Mouse (Mus musculus): ENCODE results near the gene Kdm1b.

Gene Kdm1b

DNA sequence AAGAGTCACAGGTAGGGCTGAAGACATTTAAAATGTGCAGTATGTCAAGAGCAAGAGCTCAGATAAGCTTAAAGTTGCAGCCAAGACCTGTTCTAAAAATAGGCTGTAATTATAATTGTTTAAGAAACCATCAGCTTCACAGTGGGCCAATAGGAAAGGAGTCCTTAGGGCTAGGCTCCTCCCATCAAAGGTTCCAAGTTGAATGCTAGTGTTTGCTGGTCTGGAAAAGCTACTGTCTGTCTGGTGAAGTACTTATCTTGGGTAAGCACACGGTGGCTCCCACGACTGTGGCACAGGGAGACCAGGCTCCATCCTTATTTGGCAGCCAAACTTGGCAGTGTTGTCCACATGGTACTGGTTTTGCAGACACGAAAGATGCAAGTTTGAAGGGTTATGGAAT lies 69.6 kb downstream of the Kdm1b start:
- no peak for DNase-seq

GRCm38 (mm10) chr13:47116000-47116399 lies 72.7 kb downstream of the Kdm1b start:
- DNase-seq, result no peak

DNA sequence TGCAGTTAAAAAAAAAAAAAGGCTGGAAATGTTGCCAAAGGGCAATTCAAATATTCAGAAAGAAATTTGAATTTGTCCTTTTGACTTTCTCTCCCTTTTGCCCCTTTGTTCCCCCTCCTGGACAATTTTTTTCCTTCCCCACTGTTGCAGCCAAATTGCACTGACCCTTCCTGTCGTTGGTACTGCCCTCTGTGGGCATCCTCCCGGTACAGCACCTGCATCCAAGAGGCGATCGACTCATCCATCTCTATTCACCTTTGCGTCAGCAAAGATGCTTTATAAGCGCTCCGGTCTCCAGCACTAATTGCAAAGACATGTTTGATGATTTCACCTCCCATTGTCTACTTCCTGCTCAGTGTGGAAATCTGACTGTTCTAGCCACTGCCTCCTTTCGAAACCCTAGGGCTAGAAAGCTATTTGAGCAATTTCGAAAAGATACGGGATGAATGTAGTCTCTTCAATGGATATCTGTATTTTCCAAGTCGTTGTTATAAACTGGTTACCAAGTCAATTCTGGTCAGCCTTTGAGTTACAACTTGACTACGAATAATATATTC lies 78.1 kb downstream of the Kdm1b start:
- no peak for DNase-seq

DNA sequence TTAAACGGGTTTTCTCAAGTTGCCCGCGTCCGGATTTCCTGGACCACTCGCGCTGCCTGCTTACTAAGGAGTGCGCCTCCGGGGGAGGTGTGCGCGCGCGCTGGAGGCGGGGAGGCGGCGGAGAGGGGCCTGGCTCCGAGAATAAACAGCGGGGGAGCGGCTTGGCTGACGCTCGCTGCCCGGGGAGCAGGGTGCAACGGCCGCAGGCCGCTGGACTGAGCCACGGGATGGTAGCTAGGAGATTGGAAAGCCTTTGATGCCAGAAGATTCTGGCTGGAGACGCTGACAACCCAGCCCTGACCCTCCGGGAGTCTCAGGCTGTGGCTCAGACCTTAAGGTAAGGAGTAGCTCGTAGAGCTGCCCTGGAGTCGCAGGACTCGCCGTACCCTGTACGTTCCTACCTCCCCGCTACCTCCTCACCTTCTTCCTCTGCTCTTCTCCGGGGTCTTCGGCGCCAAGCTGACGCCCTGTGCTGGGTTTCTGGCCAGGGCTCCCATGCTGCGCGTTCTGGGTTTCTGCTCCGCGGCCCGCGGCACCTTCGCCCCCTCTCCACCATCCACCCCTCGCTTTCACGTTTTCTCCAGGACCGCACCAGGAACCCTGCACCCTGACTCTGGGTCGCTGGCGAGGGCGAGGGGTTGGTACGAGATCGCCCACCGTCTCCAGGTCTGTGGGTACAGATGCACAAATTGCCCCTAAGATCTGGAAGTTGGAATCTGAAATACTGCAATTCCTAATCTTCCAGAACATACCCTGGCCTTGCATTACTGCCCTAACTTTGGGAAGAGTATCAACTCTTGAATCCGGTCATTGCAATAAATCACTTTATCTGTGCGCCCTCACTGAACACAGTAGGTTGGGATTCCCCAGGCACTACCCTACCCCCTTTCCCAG lies 79.5 kb downstream of the Kdm1b start, which contains the start of gene Rnf144b:
Rnf144b (plus strand) TSS at position 120 of the 894 bp plus-strand sequence.
- peak; percentile 72 to 77 for DNase-seq

DNA sequence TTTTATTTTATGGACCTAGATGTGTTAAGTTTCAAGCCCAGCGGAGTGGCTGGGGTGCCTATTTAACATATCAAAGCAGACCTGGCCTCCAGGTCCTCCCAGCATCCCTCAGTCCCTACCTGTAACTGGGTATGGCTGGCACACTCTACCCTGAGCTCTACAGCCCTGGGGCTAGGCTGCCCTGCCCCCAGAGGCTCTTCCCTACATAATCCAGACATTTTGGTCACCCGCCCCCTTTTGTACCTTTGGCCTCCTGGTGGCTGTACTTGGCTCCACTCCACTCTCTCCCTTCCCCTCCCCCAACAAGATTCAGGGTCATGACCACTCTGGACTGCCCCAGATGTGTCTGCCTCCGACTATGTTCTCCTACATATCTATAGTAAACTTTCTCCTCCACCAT lies 81.2 kb downstream of the Kdm1b start:
- no peak for DNase-seq

- no peak for DNase-seq
Measured at GRCm38 (mm10) chr13:47124986-47125385, 81.7 kb downstream of the Kdm1b start.

GRCm38 (mm10) chr13:47125595-47125994 lies 82.3 kb downstream of the Kdm1b start:
- DNase-seq, result no peak

DNA sequence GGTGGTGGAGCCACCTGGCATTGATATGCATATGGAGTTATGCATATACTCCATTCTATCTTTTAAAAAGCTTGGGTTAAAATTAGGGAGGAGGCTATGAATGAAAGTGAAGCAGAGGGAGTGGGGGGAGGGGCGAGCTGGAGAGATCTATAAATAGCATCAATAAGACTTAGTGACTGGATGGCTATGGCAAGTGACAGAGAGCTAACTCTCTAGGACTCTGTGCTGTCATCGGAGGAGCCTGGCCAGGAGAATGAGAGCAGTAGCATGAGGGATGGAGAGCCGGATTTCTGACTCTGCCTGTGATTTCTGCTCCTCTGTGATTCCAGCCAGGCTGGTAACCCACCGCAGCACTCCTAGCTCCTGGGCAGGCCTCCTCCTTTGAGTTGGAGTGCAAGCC lies 85.8 kb downstream of the Kdm1b start:
- DNase-seq, result no peak

DNA sequence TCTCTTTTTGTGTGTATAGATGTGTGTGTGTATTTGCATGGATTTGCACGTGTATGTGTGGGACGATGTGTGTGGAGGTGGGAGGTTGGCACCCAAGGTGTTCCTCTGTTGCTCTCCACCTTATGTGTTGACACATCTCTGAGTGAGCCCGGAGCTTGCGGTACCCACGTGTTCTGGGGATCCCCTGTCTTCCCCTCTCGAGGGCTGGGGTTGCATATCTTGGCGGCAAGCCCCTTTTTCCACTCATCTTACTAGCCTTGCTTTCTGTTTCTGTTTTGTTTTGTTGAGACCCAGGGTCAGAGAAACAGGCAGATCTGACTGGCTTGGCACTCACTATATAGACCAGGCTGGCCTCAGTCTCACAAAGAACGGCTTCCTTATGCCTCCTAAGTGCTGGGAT lies 89.8 kb downstream of the Kdm1b start:
- no peak for DNase-seq

- DNase-seq, result no peak
Measured at GRCm38 (mm10) chr13:47134836-47135235, 91.5 kb downstream of the Kdm1b start.

Measured in thymus, postnatal 36 days (tissue).